Mouse (Mus musculus): ENCODE measurements at regions not wholly inside any gene's neighbourhood (a gene's known extent, or its start where the extent isn't known, plus 50 kb on each side); places are given as distances from the start of the nearest gene placed in this dataset.

- TF ChIP-seq EP300 (IDR thresholded peaks at IDR 0.05): no peak
- TF ChIP-seq CTCF (IDR thresholded peaks at IDR 0.05): peak; percentile 9; the same call in 1 of the 2 replicates
Measured at GRCm38 (mm10) chrX:164745552-164746217, 234.5 kb downstream of the Mospd2 start.
